Mouse (Mus musculus): ENCODE results near the gene Fam229a.

- TF ChIP-seq EP300 (IDR thresholded peaks at IDR 0.05; ENCODE audit: low read depth) = no peak
- no peak for TF ChIP-seq CTCF (IDR thresholded peaks at IDR 0.05; ENCODE audit: low read depth)
Measured at GRCm38 (mm10) chr4:129508237-129508515, 17.2 kb downstream of the Fam229a start.

Measured in liver, embryonic 14.5 days (tissue).